Mouse (Mus musculus): ENCODE measurements around the gene Gm3676.
"Not testable (repeated sequence)": the region's sequence is repeated elsewhere in the genome, so short reads cannot be mapped to it uniquely, and the experiment has no call there.

DNA sequence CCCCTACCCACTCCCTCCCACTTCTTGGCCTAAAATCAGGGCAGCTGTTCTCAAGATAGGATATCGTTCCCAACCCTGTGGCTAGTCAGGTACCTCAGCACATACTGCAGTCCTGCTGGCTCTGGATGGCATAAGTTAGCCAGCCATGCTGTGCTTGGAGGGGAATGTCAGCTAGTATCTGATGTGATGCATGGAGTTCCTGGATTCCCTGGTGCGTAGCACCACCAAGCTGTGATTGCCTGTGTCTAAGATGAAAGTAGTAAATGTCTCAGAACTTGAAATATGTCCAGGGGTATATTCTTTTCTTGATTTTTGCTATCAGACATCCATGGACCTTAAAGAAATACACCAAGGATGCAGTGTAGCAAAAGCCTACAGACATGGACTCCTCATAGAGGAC lies 1.9 kb upstream of the Gm3676 start:
- not testable (repeated sequence) for TF ChIP-seq CTCF (IDR thresholded peaks at IDR 0.05; ENCODE audit: borderline replicate concordance, extremely low read depth, insufficient read depth, insufficient read length); POLR2A (IDR thresholded peaks at IDR 0.05; ENCODE audit: borderline replicate concordance, extremely low read depth, insufficient read depth, insufficient read length, poor library complexity, severe bottlenecking)
